Mouse (Mus musculus) intestine, embryonic 16.5 days (tissue): ENCODE measurements at regions not wholly inside any gene's neighbourhood (a gene's known extent, or its start where the extent isn't known, plus 50 kb on each side); places are given as distances from the start of the nearest gene placed in this dataset.

Source experiments
- ATAC-seq: fragments of 200-750 bp; cut with Nextera tagmentation; 2 replicates; pipeline ENCODE4 v1.8.0; 2017; ENCODE audit warnings: moderate TSS enrichment, moderate library complexity
- H3K27ac ChIP-seq: fragments of 300-500 bp; sonication (generic); 2 replicates; pipeline ENCODE4 v1.5.1; 2014; ENCODE audit warnings: mild to moderate bottlenecking, low read length
- H3K27me3 ChIP-seq: fragments of 300-500 bp; sonication (generic); replicated peaks from 2 replicates; pipeline ENCODE4 v1.6.1; 2014; ENCODE audit warnings: low read length, control low read depth, mixed read lengths; ENCODE audit not compliant: control insufficient read depth, insufficient read depth
- H3K36me3 ChIP-seq: fragments of 300-500 bp; sonication (generic); 2 replicates; pipeline ENCODE4 v1.6.1; 2014; ENCODE audit warnings: low read length, control low read depth; ENCODE audit not compliant: control insufficient read depth, insufficient read depth
- H3K4me1 ChIP-seq: fragments of 300-500 bp; sonication (generic); 2 replicates; pipeline ENCODE4 v1.6.1; 2014; ENCODE audit warnings: low read length, control low read depth, mixed read lengths; ENCODE audit not compliant: control insufficient read depth, insufficient read depth
- H3K4me2 ChIP-seq: fragments of 300-500 bp; sonication (generic); 2 replicates; pipeline ENCODE4 v1.6.1; 2014; ENCODE audit warnings: low read depth, low read length, control low read depth
- H3K4me3 ChIP-seq: fragments of 300-500 bp; sonication (generic); 2 replicates; pipeline ENCODE4 v1.5.1; 2014; ENCODE audit warnings: mild to moderate bottlenecking, low read length
- H3K9ac ChIP-seq: fragments of 300-500 bp; sonication (generic); 2 replicates; pipeline ENCODE4 v1.6.1; 2014; ENCODE audit warnings: low read depth, low read length
- H3K9me3 ChIP-seq: fragments of 300-500 bp; sonication (generic); 2 replicates; pipeline ENCODE4 v1.6.1; 2016; ENCODE audit warnings: low read length, control low read depth; ENCODE audit not compliant: control insufficient read depth
- WGBS: fragments of 180-500 bp; shearing (Covaris S2); extraction: QIAGEN DNeasy Blood & Tissue Kit; methylation state at CpG from one replicate; pipeline ENCODE4 v1.1.7; 2014; 5-methylcytosine and 5-hydroxymethylcytosine counted together

GRCm38 (mm10) chr1:190365126-190365525 is 194.6 kb upstream of the Prox1 start:
- no peak overlapping the region for H3K4me3 ChIP-seq
- H3K4me2 ChIP-seq, result no peak overlapping the region
- no peak overlapping the region for H3K27ac ChIP-seq
- 90% methylated on average over 11 of the region's 11 CpGs for WGBS
- H3K9ac ChIP-seq, result no peak overlapping the region
- no peaks in the 10 kb centered on the region for H3K4me1 ChIP-seq
- H3K36me3 ChIP-seq, result no peaks in the 10 kb centered on the region
- no peaks in the 10 kb centered on the region for H3K27me3 ChIP-seq
- H3K9me3 ChIP-seq, result no peaks in the 10 kb centered on the region
- no peak for ATAC-seq

DNA sequence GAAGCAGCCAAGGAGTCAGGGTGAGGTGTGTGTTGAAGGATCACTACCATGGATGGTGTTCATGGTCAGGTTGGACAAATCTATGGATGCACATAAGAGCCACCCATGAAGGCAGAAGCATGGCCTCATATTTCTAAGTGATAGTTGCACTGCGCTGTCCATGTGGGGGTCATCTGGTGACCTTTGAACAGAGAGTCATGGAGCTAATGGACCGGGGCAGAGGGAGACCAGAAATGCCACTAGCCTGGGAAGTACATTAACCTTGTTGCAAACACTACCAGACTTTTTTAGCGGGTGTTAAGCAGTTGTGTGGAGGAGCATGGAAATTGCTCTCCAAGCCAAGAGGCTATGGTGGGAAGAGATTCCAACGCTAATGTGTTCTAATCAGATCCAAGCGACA is 190.1 kb upstream of the Prox1 start:
- no peaks in the 10 kb centered on the region for H3K27me3 ChIP-seq
- H3K9ac ChIP-seq, result no peak overlapping the region
- H3K36me3 ChIP-seq, result no peaks in the 10 kb centered on the region
- H3K4me3 ChIP-seq, result no peak overlapping the region
- no peak overlapping the region for H3K27ac ChIP-seq
- 87% methylated on average over 5 of the region's 5 CpGs for WGBS
- no peaks in the 10 kb centered on the region for H3K4me1 ChIP-seq
- no peak overlapping the region for H3K4me2 ChIP-seq
- ATAC-seq, result no peak
- H3K9me3 ChIP-seq, result no peaks in the 10 kb centered on the region

DNA sequence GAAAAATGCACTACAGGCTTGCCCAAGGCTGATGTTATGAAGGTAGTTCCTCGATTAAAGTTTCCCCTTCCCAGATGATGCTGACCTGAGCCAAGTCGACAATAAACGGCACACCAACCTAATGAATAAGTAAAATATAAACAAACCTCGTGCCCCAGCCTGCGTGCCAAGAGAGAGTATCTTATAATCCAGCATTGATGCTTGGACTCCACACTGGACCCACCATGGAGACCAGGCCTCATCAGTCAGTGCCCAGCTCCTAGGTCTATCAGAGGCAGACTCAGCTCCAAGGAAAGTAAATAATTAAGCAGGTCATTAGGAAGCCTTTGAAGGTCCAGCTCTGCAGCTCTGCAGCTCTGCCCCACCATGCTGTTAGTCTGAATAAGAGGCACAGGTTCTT is 187.3 kb upstream of the Prox1 start:
- no peak overlapping the region for H3K9ac ChIP-seq
- 60% methylated on average over 5 of the region's 5 CpGs for WGBS
- no peaks in the 10 kb centered on the region for H3K27me3 ChIP-seq
- no peak overlapping the region for H3K4me3 ChIP-seq
- H3K36me3 ChIP-seq, result no peaks in the 10 kb centered on the region
- H3K4me2 ChIP-seq, result no peak overlapping the region
- no peak for ATAC-seq
- H3K4me1 ChIP-seq, result no peaks in the 10 kb centered on the region
- no peaks in the 10 kb centered on the region for H3K9me3 ChIP-seq
- no peak overlapping the region for H3K27ac ChIP-seq

DNA sequence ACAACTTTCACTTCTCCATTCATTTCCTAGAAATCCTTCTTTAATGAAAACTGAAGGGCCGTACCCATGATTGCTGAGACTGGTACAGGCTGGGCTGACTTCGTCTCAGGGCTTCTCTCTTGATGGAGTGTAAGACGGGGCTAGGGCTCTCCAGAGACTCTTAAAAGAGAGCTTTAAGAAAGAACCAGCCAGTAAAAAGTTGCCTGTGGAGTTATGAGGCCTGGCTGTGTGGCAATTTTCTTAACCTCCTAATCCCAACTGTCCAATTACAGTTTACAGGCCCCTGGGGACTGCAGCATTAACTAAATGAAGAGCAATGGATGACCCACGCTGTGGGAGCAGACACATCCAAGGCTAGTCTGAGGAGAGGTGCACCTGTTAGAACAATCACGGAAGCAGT is 177.1 kb upstream of the Prox1 start:
- no peaks in the 10 kb centered on the region for H3K4me1 ChIP-seq
- ATAC-seq, result no peak
- no peak overlapping the region for H3K4me2 ChIP-seq
- H3K27ac ChIP-seq, result no peak overlapping the region
- no peak overlapping the region for H3K9ac ChIP-seq
- no peaks in the 10 kb centered on the region for H3K9me3 ChIP-seq
- no peaks in the 10 kb centered on the region for H3K27me3 ChIP-seq
- 72% methylated on average over 5 of the region's 5 CpGs for WGBS
- no peaks in the 10 kb centered on the region for H3K36me3 ChIP-seq
- no peak overlapping the region for H3K4me3 ChIP-seq

DNA sequence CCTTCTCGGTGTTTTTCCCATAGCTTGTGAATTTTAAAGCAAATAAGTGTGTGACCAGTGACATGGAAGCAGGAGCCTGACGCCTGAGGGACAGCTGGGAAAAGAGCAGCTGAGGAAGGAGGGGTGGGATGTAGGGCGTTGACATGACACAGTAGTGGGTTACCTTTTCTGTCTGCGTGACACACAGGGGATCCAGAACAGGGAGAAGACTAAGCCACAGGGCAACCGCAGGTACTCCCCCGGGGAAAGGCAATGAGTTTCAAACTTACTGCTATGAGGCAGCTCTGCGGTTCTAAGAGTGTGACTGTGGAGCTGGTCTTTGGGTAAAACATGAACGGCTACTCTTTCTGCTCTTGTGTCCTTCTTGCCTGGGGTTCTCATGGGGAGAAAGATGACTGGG is 170.2 kb upstream of the Prox1 start:
- Histone ChIP-seq H3K27ac (no peak overlapping the region), H3K4me1 (no peaks in the 10 kb centered on the region), H3K9ac (no peak overlapping the region), H3K4me2 (no peak overlapping the region), H3K27me3 (no peaks in the 10 kb centered on the region), H3K4me3 (no peak overlapping the region), H3K9me3 (no peaks in the 10 kb centered on the region), H3K36me3 (no peaks in the 10 kb centered on the region)
- no peak for ATAC-seq
- WGBS, result 77% methylated on average over 8 of the region's 8 CpGs

DNA sequence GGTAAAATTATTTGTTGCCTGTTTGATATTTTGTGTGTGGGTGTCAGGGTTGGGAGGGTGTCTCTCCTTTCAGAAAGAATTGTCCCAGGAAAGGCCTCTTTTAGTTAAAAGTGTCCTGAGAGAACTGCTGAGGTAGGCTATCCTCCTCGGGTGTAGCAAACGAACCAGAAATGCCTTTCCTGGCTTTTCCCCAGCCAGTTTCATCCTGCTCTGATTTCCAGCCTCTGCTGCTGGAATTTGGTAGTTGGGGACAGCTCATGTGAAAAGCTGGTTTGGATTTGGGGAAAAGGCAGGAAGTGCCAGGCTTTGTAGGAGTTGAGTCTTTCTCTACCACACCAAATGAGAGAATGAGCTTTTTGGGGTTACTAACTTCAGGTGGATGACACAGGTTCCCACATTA is 164.0 kb upstream of the Prox1 start:
- H3K4me2 ChIP-seq, result no peak overlapping the region
- no peak overlapping the region for H3K4me3 ChIP-seq
- no peaks in the 10 kb centered on the region for H3K27me3 ChIP-seq
- ATAC-seq, result no peak
- no peak overlapping the region for H3K27ac ChIP-seq
- no peaks in the 10 kb centered on the region for H3K36me3 ChIP-seq
- H3K4me1 ChIP-seq, result no peaks in the 10 kb centered on the region
- WGBS, result 41% methylated on average over 2 of the region's 2 CpGs
- no peak overlapping the region for H3K9ac ChIP-seq
- H3K9me3 ChIP-seq, result no peaks in the 10 kb centered on the region

DNA sequence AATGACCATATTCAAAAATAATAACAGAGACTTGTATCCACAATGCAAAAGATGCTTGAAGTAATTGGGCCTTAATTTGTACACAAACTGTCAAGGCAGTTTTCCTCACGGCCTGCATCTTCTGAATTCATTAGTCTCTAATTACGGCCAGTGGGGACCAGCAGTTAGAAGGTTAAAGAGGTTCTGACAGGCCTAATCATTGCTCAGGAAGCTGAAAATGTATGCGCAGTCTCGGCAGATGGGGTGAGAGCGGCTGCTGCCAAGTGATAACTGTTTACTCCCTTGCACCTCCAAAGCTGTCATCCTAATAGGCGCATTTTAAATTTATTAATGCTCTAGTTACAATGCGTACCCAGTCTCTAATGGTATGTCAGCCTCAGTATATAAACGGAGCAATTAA is 163.5 kb upstream of the Prox1 start:
- Histone ChIP-seq H3K4me3 (no peak overlapping the region), H3K36me3 (no peaks in the 10 kb centered on the region), H3K4me2 (no peak overlapping the region), H3K9ac (no peak overlapping the region), H3K27me3 (no peaks in the 10 kb centered on the region), H3K4me1 (no peaks in the 10 kb centered on the region), H3K9me3 (no peaks in the 10 kb centered on the region), H3K27ac (no peak overlapping the region)
- no peak for ATAC-seq
- WGBS, result 56% methylated on average over 8 of the region's 8 CpGs

DNA sequence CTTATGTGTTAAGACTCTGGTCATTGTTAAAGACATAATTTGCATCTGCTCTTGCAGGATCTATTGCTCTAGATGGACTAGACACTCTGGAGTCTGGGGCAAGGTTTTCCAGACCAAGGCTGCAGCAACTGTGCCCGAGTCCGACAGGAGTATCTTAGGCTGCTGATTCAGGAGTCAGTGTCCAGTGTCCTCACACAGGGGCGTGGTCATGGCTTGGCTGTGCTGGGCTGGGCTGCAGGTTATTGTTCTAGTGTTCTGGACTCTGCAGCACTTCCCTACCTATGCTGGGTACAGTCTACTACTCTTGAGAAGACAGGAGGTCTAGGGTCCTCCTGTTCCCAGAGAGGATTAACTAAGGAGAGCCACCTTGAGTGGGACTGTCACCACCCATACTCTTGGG is 161.5 kb upstream of the Prox1 start:
- Histone ChIP-seq H3K36me3 (no peaks in the 10 kb centered on the region), H3K27me3 (no peaks in the 10 kb centered on the region), H3K4me3 (no peak overlapping the region), H3K9me3 (no peaks in the 10 kb centered on the region), H3K4me1 (no peaks in the 10 kb centered on the region), H3K9ac (no peak overlapping the region), H3K4me2 (no peak overlapping the region), H3K27ac (no peak overlapping the region)
- no peak for ATAC-seq
- whole genome bisulfite sequencing, result 73% methylated on average over 3 of the region's 3 CpGs

- Histone ChIP-seq H3K9ac (no peak overlapping the region), H3K4me1 (no peaks in the 10 kb centered on the region), H3K36me3 (no peaks in the 10 kb centered on the region), H3K27me3 (no peaks in the 10 kb centered on the region), H3K4me2 (no peak overlapping the region), H3K4me3 (no peak overlapping the region), H3K27ac (no peak overlapping the region), H3K9me3 (no peaks in the 10 kb centered on the region)
- peak; percentile 67; the same call in 1 of the 2 replicates for ATAC-seq
- 72% methylated on average over 6 of the region's 6 CpGs for WGBS
Measured at GRCm38 (mm10) chr1:190324562-190324961, 154.0 kb upstream of the Prox1 start.

GRCm38 (mm10) chr1:190323671-190324070 is 153.2 kb upstream of the Prox1 start:
- H3K27ac ChIP-seq, result no peak overlapping the region
- H3K9ac ChIP-seq, result no peak overlapping the region
- H3K27me3 ChIP-seq, result no peaks in the 10 kb centered on the region
- H3K36me3 ChIP-seq, result no peaks in the 10 kb centered on the region
- H3K9me3 ChIP-seq, result no peaks in the 10 kb centered on the region
- H3K4me1 ChIP-seq, result no peaks in the 10 kb centered on the region
- WGBS, result 69% methylated on average over 9 of the region's 9 CpGs
- no peak for ATAC-seq
- H3K4me2 ChIP-seq, result no peak overlapping the region
- no peak overlapping the region for H3K4me3 ChIP-seq
